Mouse (Mus musculus) midbrain, postnatal 0 days (tissue): ENCODE data around the gene Gm49510. TPM values are rescaled to one million over a fixed set of nuclear protein-coding genes. Genes with fewer than 3 reads are reported as not detected.

Experiments used
- ATAC-seq: fragments of 200-750 bp; cut with Nextera tagmentation; 2 replicates; pipeline ENCODE4 v1.8.0; 2017; ENCODE audit warnings: moderate number of reproducible peaks, mild to moderate bottlenecking, moderate TSS enrichment, moderate library complexity; ENCODE audit not compliant: low FRiP score
- DNase-seq: peaks from one replicate; pipeline ENCODE4 v3.0.0-alpha.2; 2015; ENCODE audit warnings: low spot score
- H3K27ac ChIP-seq: fragments of 300-500 bp; sonication (generic); 2 replicates; pipeline ENCODE4 v1.5.1; 2014; ENCODE audit warnings: low read depth, mild to moderate bottlenecking, low read length, mixed read lengths
- H3K27me3 ChIP-seq: fragments of 300-500 bp; sonication (generic); 2 replicates; pipeline ENCODE4 v1.6.1; 2014; ENCODE audit warnings: low read length, control low read depth, mixed read lengths; ENCODE audit not compliant: insufficient read depth
- H3K36me3 ChIP-seq: fragments of 300-500 bp; sonication (generic); 2 replicates; pipeline ENCODE4 v1.6.1; 2014; ENCODE audit warnings: low read length, control low read depth, mixed read lengths; ENCODE audit not compliant: insufficient read depth
- H3K4me1 ChIP-seq: fragments of 300-500 bp; sonication (generic); 2 replicates; pipeline ENCODE4 v1.6.1; 2014; ENCODE audit warnings: mild to moderate bottlenecking, control low read depth, antibody characterized with exemption, low read length, mixed read lengths; ENCODE audit not compliant: insufficient read depth
- H3K4me2 ChIP-seq: fragments of 300-500 bp; sonication (generic); 2 replicates; pipeline ENCODE4 v1.6.1; 2014; ENCODE audit warnings: low read depth, mild to moderate bottlenecking, low read length, mixed read lengths; ENCODE audit not compliant: poor library complexity, severe bottlenecking
- H3K4me3 ChIP-seq: fragments of 300-500 bp; sonication (generic); 2 replicates; pipeline ENCODE4 v1.5.1; 2014; ENCODE audit warnings: low read depth, mild to moderate bottlenecking, low read length, moderate library complexity
- H3K9ac ChIP-seq: fragments of 300-500 bp; sonication (generic); replicated peaks from 2 replicates; pipeline ENCODE4 v1.6.1; 2014; ENCODE audit warnings: mild to moderate bottlenecking, low read length, moderate library complexity, mixed read lengths; ENCODE audit not compliant: poor library complexity, severe bottlenecking
- H3K9me3 ChIP-seq: fragments of 300-500 bp; sonication (generic); 2 replicates; pipeline ENCODE4 v1.6.1; 2016; ENCODE audit warnings: low read length, control low read depth
- CTCF ChIP-seq: IDR thresholded peaks from 2 replicates; pipeline ENCODE4 v1.5.1; 2016; ENCODE audit warnings: antibody characterized with exemption, mild to moderate bottlenecking
- WGBS: fragments of 180-500 bp; shearing (Covaris S2); extraction: QIAGEN DNeasy Blood & Tissue Kit; methylation state at CpG from one replicate; pipeline ENCODE4 v1.1.7; 2014; 5-methylcytosine and 5-hydroxymethylcytosine counted together
- polyA plus RNA-seq: library from polyadenylated mRNA; unstranded; fragments of >200 nt; fragmentation: Nextera tagmentation; extraction: Ambion mirVana; gene quantifications from 2 replicates; pipeline ENCODE4 v1.2.1, GENCODE M21; 2015
- total RNA-seq: library from RNA; depleted of rRNA; stranded (reverse); fragments of >200 nt; gene quantifications from 2 replicates; pipeline ENCODE4 v1.2.3, GENCODE M21; 2014

Gm49510 gene
- total and polyA plus RNA-seq, 2 experiments from 2014 or later = 0.17 to 1.7 TPM

DNA sequence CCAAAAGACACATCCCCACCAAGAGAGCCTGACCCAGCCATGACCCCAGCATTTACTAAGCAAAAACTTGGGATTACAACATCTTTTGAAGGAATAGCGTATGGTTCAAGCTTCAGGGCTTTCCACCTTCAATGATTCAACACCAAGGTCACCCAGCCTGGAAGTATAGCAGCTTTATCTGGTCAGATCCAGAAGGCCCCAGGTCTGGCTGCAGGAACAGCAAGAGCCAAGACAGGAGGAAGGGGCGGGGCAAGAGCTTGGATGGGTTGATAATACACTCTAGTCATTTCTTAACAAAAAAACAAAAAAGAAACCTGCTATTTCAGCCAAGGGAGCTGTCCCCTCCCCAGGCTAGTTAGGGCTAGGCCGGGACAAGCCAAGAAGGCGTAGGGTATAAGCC lies 2.0 kb upstream of the Gm49510 start:
- Histone ChIP-seq H3K9ac (no peak overlapping the region), H3K4me1 (0 out of 2 replicates have a peak, but pooled peaks cover 3% of the 10 kb centered on the region), H3K36me3 (peaks cover 17% of the 10 kb centered on the region), H3K4me2 (no peak overlapping the region), H3K27me3 (peaks cover 3% of the 10 kb centered on the region; the same call in 1 of the 2 replicates), H3K27ac (no peak overlapping the region), H3K9me3 (no peaks in the 10 kb centered on the region), H3K4me3 (no peak overlapping the region)
- ATAC-seq = no peak
- no peak for TF ChIP-seq CTCF
- DNase-seq = no peak
- WGBS = 93% methylated on average over 4 of the region's 4 CpGs

DNA sequence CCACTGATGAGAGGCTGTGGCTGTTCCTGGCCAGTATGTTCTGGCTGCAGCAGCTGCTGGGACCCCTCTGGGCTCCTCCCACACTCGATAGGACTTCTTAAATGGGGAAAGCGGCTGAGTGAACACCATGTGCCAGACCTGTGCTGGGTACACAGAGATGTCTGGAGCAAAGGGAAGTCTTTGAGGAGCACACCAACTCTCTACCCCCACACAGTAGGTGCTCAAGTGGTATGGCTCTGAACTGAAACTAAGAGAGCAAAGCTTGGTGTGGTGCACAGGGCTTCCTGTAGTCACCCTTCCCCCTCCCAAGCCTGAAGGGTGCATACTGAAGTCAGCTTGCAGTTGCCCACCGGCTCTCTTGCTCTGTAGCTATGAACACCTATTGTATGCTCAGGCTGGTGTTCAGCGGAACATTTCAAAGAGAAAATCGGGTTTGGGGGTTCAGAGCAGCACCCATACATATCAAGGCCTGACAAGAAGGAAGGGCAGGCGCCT lies 913 bp upstream of the Gm49510 start:
- Histone ChIP-seq H3K9ac (no peak overlapping the region), H3K27ac (no peak overlapping the region), H3K4me2 (no peak overlapping the region), H3K27me3 (peaks cover 3% of the 10 kb centered on the region; the same call in 1 of the 2 replicates), H3K9me3 (no peaks in the 10 kb centered on the region), H3K36me3 (peaks cover 8% of the 10 kb centered on the region; the same call in 1 of the 2 replicates), H3K4me1 (0 out of 2 replicates have a peak, but pooled peaks cover 3% of the 10 kb centered on the region), H3K4me3 (no peak overlapping the region)
- DNase-seq (no peak), ATAC-seq (no peak)
- TF ChIP-seq CTCF = no peak
- 66% methylated on average over 6 of the region's 6 CpGs for WGBS

DNA sequence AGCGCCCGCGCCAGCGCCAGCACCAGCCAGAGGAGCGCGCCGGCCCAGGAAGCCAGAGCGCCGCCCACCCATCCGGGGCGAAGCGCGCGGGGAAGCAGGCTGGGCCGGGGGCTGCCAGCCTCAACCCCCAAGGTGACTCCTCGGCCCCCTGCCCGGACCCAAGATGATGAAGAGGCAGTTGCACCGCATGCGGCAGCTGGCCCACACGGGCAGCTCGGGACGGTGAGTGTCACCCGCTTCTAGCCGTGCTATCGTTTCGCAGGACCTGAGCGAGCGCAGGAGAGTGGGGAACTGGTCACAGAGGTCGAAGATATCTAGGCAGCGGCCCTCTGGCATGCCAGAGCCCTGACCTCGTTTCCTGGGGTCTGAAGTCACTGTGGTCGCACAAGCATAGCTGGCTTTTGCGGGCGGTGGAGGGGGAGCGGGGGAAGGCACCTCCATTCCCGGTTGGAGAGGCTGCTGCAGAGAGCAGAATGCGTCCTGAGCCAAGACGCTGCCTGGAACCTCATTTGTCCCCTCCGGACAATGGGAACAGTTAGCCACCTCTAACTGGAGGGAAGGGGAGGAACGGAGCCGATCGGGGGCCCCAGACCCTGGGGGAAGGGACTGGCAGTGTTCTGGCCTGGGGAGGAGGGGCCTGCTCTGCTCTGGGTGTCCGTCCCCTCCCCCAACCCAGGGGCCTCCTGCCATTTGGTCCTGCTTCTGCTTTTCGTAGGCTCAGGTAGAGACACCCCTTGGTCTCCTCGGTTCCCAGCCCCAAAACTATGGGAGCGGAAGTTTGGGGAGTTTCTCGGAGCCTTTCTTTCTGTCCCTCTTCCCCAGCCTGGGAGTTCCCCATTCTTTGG lies 495 bp downstream of the Gm49510 start, which contains the start of gene Sh3bp1:
Sh3bp1 (plus strand) TSS at position 29 of the 845 bp plus-strand sequence.
- Histone ChIP-seq H3K27ac (no peak within 1 kb of the TSS; the same call in 1 of the 2 replicates), H3K9me3 (no peaks in the 10 kb centered on the region), H3K27me3 (peaks cover 3% of the 10 kb centered on the region; the same call in 1 of the 2 replicates), H3K36me3 (peaks cover 3% of the 10 kb centered on the region), H3K4me1 (0 out of 2 replicates have a peak, but pooled peaks cover 3% of the 10 kb centered on the region), H3K4me2 (peak within 1 kb of the TSS; percentile 92), H3K4me3 (peak within 1 kb of the TSS; percentile 46), H3K9ac (peak within 1 kb of the TSS; percentile 53)
- WGBS = 3% methylated on average over 47 of the region's 47 CpGs
- TF ChIP-seq CTCF = no peak
- DNase-seq (no peak), ATAC-seq (no peak)

DNA sequence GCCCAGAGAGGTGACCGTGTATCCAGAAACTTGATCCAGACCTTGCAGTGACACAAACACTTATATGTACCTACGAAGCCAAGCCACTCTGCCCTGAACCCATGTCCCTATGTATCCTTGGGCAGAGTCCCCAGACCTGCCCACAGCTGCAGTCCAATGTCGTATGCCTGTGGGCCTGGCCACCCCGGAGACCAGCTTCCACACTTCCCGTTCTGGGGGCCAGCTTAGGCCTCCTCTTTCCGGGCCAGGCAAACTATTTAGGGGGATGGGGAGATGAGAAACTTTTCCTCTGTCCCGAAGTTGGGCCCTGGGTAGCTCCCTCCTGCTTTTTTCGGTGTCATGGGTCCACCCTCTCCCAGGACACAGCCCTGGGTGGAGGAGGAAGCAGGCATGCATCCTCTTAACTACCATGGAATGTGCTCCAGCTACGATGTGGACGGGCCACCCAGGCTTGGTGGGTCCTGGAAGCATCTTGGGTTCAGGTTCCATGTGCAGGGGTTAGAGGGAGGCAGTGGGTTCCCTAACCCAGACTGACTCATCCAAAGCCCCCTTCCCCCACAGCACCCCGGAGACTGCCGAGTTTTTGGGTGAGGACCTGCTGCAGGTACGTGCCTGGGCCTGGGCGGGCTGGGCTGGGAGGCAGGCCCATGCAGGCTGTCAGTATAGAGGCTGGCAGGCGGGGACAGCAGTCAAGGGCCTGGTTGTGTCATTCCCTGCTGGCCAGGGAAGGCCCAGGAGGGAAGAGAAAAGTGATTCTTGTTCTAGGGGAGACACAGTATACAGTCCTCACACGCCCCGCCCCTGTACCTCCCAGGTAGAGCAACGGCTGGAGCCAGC lies 1.3 kb downstream of the Gm49510 start:
- H3K36me3 ChIP-seq = peaks cover 2% of the 10 kb centered on the region; the same call in 1 of the 2 replicates
- DNase-seq (no peak), ATAC-seq (no peak)
- H3K4me2 ChIP-seq = peak overlapping the region; percentile 92
- peak overlapping the region; percentile 46 for H3K4me3 ChIP-seq
- WGBS = 25% methylated on average over 18 of the region's 18 CpGs
- peaks cover 3% of the 10 kb centered on the region; the same call in 1 of the 2 replicates for H3K27me3 ChIP-seq
- H3K4me1 ChIP-seq = 0 out of 2 replicates have a peak, but pooled peaks cover 3% of the 10 kb centered on the region
- no peak overlapping the region for H3K27ac ChIP-seq
- H3K9me3 ChIP-seq = no peaks in the 10 kb centered on the region
- no peak overlapping the region for H3K9ac ChIP-seq
- no peak for TF ChIP-seq CTCF

DNA sequence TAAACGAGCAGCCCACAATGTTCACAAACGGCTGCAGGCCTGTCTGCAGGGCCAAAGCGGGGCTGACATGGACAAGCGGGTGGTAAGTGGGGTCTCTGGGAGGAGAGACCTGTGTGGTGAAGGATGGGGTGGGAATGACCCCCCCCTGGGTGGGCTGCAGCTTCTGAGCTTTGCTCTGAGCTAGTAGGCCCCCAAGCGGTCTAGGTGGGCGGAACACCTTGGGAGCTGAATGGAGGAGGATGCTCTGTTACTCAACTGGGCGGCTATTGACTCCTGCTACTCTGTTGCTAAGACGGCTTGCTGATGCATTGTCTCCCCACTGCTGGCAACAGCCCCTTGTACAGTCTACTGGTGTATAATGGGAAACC lies 1.9 kb downstream of the Gm49510 start:
- ATAC-seq = no peak
- TF ChIP-seq CTCF = peak; percentile 16; the same call in 1 of the 2 replicates
- Histone ChIP-seq H3K4me3 (no peak overlapping the region), H3K9me3 (no peaks in the 10 kb centered on the region), H3K4me2 (no peak overlapping the region), H3K4me1 (0 out of 2 replicates have a peak, but pooled peaks cover 3% of the 10 kb centered on the region), H3K27me3 (peaks cover 3% of the 10 kb centered on the region; the same call in 1 of the 2 replicates), H3K9ac (no peak overlapping the region), H3K36me3 (peaks cover 2% of the 10 kb centered on the region; the same call in 1 of the 2 replicates), H3K27ac (no peak overlapping the region)
- DNase-seq = no peak
- 39% methylated on average over 8 of the region's 8 CpGs for WGBS
